Mouse (Mus musculus) monocyte, adult 5-6 weeks (primary cell): ENCODE measurements around the gene Olfr776. TPM values are rescaled to one million over a fixed set of nuclear protein-coding genes. Genes with fewer than 3 reads are reported as not detected.
"Not testable (repeated sequence)": the region's sequence is repeated elsewhere in the genome, so short reads cannot be mapped to it uniquely, and the experiment has no call there.

Experiments used
- ATAC-seq: fragments of 153-309, 156-312 bp; replicated peaks from 2 replicates; pipeline ENCODE4 v1.8.0; 2017; ENCODE audit warnings: mild to moderate bottlenecking; ENCODE audit not compliant: low TSS enrichment, insufficient number of reproducible peaks, severe bottlenecking, poor library complexity, low FRiP score
- total RNA-seq: library from RNA; stranded (forward); fragments of 200-1000, 200-491, 200-594 nt; gene quantifications from 3 replicates; pipeline ENCODE4 v1.2.3, GENCODE M21; 2017

Gene Olfr776
- total RNA-seq = not detected in 3 replicates

- no peak for ATAC-seq
These were observed at the start of gene Olfr776 for GRCm38 (mm10) chr10:129258827-129259226. TSS of gene Olfr776 (plus strand) at chr10:129259127.

DNA sequence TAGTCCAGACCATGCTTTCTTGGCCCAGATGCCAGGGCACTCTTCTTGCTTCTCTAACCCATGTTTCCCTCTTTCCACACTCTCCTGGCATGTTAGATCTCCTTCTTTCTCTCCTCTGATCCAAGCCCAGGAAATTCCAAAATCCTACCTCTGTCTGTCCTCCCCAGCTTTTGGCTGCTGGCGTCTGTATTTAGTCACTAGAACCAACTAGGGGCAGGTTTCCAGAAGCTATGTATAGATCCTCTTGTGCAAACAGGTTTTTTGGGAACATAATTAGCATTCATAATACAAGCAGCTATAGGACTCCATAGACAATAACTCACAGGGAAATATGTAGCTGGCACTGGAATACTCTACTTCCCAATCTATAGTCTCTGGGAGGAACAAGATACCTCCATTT is 28.2 kb upstream of the Olfr776 start:
- ATAC-seq = no peak

DNA sequence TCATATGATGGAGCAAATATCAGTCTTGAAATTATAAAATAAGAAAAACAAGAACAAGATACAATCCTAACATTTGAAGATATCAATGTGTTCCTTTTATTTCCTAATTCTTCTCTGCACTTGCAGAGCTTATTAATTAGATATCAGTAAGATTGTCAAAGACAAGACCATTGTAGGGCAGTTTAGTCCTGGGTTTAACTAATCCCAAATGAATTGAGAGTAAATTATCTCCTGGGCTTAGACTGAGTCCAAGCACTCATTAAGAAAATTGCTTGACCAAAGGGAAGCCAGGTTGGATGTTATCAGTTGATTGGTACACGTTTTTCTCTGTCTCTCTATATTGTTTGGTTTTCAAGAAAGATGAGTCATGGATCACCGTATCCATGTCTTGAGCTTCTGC is 23.0 kb upstream of the Olfr776 start, which contains the start of gene Olfr774:
Gene Olfr774, plus strand, starts transcription at position 301 of the 400 bp plus-strand sequence.
- ATAC-seq = no peak

GRCm38 (mm10) chr10:129248112-129248511 is 10.8 kb upstream of the Olfr776 start, which contains the start of gene Olfr775:
TSS of gene Olfr775 (plus strand) at chr10:129248412.
- no peak for ATAC-seq

GRCm38 (mm10) chr10:129271081-129271535 is 12.2 kb downstream of the Olfr776 start, which contains the start of gene Olfr777:
TSS of gene Olfr777 (minus strand) at chr10:129271485.
- no peak for ATAC-seq

- not testable (repeated sequence) for ATAC-seq
These were observed 54.0 kb downstream of the Olfr776 start for GRCm38 (mm10) chr10:129312973-129313372.

DNA sequence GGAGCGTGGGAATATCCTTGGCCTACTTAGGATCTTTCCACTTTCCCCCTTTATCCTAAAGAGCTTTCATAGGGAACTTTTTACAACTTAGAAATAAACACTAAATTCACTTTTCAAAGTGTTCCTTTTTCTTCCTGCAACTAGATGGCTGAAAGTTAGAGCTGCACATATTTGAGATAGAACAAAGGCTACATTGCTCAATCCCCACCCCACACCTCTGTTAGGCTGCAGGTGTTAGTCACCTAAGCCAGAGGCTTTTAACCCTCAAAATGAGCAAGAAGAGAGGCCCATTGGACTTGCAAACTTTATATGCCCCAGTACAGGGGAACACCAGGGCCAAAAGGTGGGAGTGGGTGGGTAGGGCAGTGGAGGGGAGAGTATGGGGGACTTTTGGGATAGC is 54.6 kb downstream of the Olfr776 start:
- not testable (repeated sequence) for ATAC-seq

Other genes with a start within 250 kb of the Olfr776 start
- gene Olfr763, start 248.3 kb upstream of the Olfr776 start, total RNA-seq = not detected in 3 replicates
- not detected in 3 replicates for gene Olfr764-ps1, start 219.2 kb upstream of the Olfr776 start, total RNA-seq
- gene Olfr765, start 209.1 kb upstream of the Olfr776 start, total RNA-seq = not detected in 3 replicates
- not detected in 3 replicates for gene Olfr766-ps1, start 190.2 kb upstream of the Olfr776 start, total RNA-seq
- gene Olfr767, start 176.2 kb upstream of the Olfr776 start, total RNA-seq = not detected in 3 replicates
- gene Olfr768, start 159.8 kb upstream of the Olfr776 start, total RNA-seq = not detected in 3 replicates
- not detected in 3 replicates for gene Olfr769, start 141.3 kb upstream of the Olfr776 start, total RNA-seq
- gene Olfr770, start 120.1 kb upstream of the Olfr776 start, total RNA-seq = not detected in 3 replicates
- gene Olfr771, start 94.4 kb upstream of the Olfr776 start, total RNA-seq = not detected in 3 replicates
- not detected in 3 replicates for gene Olfr772, start 81.2 kb upstream of the Olfr776 start, total RNA-seq
- gene Olfr773, start 71.7 kb upstream of the Olfr776 start, total RNA-seq = not detected in 3 replicates
- gene Olfr774, start 22.9 kb upstream of the Olfr776 start, total RNA-seq = not detected in 3 replicates
- gene Olfr775, start 10.7 kb upstream of the Olfr776 start, total RNA-seq = not detected in 3 replicates
- gene Olfr777, start 12.4 kb downstream of the Olfr776 start, total RNA-seq = not detected in 3 replicates
- not detected in 3 replicates for gene Olfr780, start 59.0 kb downstream of the Olfr776 start, total RNA-seq
- not detected in 3 replicates for gene Olfr781, start 69.7 kb downstream of the Olfr776 start, total RNA-seq
- gene Olfr782, start 89.7 kb downstream of the Olfr776 start, total RNA-seq = not detected in 3 replicates
- gene Olfr784, start 125.0 kb downstream of the Olfr776 start, total RNA-seq = 0.19 TPM in 1 of 3 replicates, not detected in the others
- not detected in 3 replicates for gene Olfr785, start 146.3 kb downstream of the Olfr776 start, total RNA-seq
- not detected in 3 replicates for gene Olfr786, start 168.2 kb downstream of the Olfr776 start, total RNA-seq
- gene Olfr787, start 202.7 kb downstream of the Olfr776 start, total RNA-seq = not detected in 3 replicates
- not detected in 3 replicates for gene Olfr788, start 211.9 kb downstream of the Olfr776 start, total RNA-seq
- gene Olfr789, start 225.6 kb downstream of the Olfr776 start, total RNA-seq = not detected in 3 replicates
- not detected in 3 replicates for gene Olfr790, start 239.4 kb downstream of the Olfr776 start, total RNA-seq